Mouse (Mus musculus) olfactory bulb, adult 2 months (tissue): ENCODE results near the gene Fgfr2.

Experiments used
- CTCF ChIP-seq: fragments of 200-500 bp; IDR thresholded peaks from 2 replicates; pipeline ENCODE4 v1.5.1; 2012; ENCODE audit warnings: low read depth, mild to moderate bottlenecking, low read length, moderate library complexity; ENCODE audit not compliant: insufficient read depth
- POLR2A ChIP-seq: fragments of 200-500 bp; IDR thresholded peaks from 2 replicates; pipeline ENCODE4 v1.6.1; 2012; ENCODE audit warnings: mild to moderate bottlenecking, low read depth, low read length, moderate library complexity; ENCODE audit not compliant: insufficient read depth

DNA sequence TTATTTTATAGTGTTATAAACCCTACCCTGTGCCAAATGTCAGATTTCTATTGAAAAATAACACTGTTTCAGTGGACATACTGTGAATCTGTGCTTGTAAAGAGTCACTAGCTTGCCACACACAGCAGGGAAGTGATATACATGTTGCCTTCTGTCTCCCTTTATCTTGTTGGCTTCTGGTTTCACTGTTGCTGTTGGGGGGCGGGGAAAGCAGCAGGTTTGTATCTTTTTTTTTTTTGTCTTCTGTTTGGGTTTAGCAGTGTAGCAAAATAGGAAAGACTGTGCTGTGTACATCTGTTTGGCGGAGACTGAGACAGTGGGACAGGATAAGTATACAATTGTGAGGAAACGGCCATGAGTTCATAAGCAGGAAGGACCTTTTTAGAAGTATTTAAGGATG, 2255.9 kb downstream of the Fgfr2 start:
- TF ChIP-seq POLR2A (no peak), CTCF (no peak)
